Mouse (Mus musculus) lung, embryonic 15.5 days (tissue): ENCODE data around the gene Shank3. TPM values are rescaled to one million over a fixed set of nuclear protein-coding genes. Genes with fewer than 3 reads are reported as not detected.

Experiments used
- ATAC-seq: fragments of 200-750 bp; cut with Nextera tagmentation; 2 replicates; pipeline ENCODE4 v1.8.0; 2017; ENCODE audit warnings: moderate number of reproducible peaks, borderline replicate concordance; ENCODE audit not compliant: low FRiP score, low TSS enrichment; ENCODE audit errors: extremely low read depth
- H3K27ac ChIP-seq: fragments of 300-500 bp; sonication (generic); 2 replicates; pipeline ENCODE4 v1.5.1; 2015; ENCODE audit warnings: moderate library complexity, mild to moderate bottlenecking, inconsistent platforms
- H3K27me3 ChIP-seq: fragments of 300-500 bp; sonication (generic); 2 replicates; pipeline ENCODE4 v1.6.1; 2015; ENCODE audit warnings: inconsistent platforms
- H3K36me3 ChIP-seq: fragments of 300-500 bp; sonication (generic); 2 replicates; pipeline ENCODE4 v1.6.1; 2015; ENCODE audit warnings: inconsistent platforms
- H3K4me1 ChIP-seq: fragments of 300-500 bp; sonication (generic); 2 replicates; pipeline ENCODE4 v1.6.1; 2015; ENCODE audit warnings: inconsistent platforms
- H3K4me2 ChIP-seq: fragments of 300-500 bp; sonication (generic); 2 replicates; pipeline ENCODE4 v1.6.1; 2015; ENCODE audit warnings: inconsistent platforms, mild to moderate bottlenecking, moderate library complexity
- H3K4me3 ChIP-seq: fragments of 300-500 bp; sonication (generic); 2 replicates; pipeline ENCODE4 v1.5.1; 2015; ENCODE audit warnings: mild to moderate bottlenecking, inconsistent platforms
- H3K9ac ChIP-seq: fragments of 300-500 bp; sonication (generic); 2 replicates; pipeline ENCODE4 v1.6.1; 2015; ENCODE audit warnings: inconsistent platforms
- H3K9me3 ChIP-seq: fragments of 300-500 bp; sonication (generic); 2 replicates; pipeline ENCODE4 v1.6.1; 2016; ENCODE audit warnings: inconsistent platforms
- WGBS: fragments of 180-500 bp; shearing (Covaris S2); methylation state at CpG from one replicate; pipeline ENCODE4 v1.1.7; 2015; 5-methylcytosine and 5-hydroxymethylcytosine counted together
- polyA plus RNA-seq: library from polyadenylated mRNA; unstranded; fragments of >200 nt; fragmentation: Nextera tagmentation; extraction: Ambion mirVana; gene quantifications from 2 replicates; pipeline ENCODE4 v1.2.1, GENCODE M21; 2015

Gene Shank3
- polyA plus RNA-seq, 1 experiment from 2014 or later: 2.8 TPM

DNA sequence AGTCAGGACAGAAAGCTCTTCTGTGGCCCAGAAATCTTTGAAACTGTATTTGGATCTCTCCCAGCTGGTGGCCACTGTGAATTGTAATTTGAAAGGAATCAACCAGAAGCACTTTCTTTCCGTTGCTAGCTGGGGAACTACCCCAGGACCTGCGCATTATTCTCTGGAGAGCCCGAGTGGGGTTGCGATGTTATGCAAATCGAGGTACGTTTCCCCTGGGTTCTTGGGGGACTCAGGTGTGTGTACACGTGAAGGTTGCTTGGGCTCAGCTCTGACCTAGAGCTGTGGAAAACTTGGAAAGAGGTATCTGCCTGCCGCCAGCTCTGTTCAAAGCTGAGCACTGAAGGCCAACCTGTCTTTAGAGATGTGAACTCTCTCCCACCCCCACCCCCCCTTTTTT is 21.6 kb upstream of the Shank3 start:
- Histone ChIP-seq H3K9me3 (no peaks in the 10 kb centered on the region), H3K9ac (no peak overlapping the region), H3K4me2 (peak overlapping the region; percentile 79; the same call in 1 of the 2 replicates), H3K27me3 (no peaks in the 10 kb centered on the region), H3K36me3 (no peaks in the 10 kb centered on the region), H3K27ac (no peak overlapping the region), H3K4me3 (no peak overlapping the region), H3K4me1 (0 out of 2 replicates have a peak, but pooled peaks cover 4% of the 10 kb centered on the region)
- WGBS: 66% methylated on average over 8 of the region's 8 CpGs
- ATAC-seq: no peak

DNA sequence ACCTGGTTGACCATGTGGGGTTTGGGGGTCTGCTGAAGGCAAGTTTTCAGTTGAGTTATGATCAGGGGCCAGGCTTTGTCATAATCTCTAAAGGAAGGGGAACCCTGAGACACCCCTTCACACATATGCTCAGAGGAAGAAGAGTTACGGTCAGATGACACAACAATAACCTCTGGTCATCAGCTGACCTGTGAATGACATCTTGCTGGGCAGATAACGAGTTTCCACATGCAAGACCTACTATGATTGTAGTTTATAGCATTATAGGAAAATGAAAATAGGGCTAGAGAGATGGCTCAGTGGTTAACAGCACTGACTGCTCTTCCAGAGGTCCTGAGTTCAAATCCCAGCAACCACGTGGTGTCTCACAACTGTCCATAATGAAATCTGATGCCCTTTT is 20.8 kb upstream of the Shank3 start:
- H3K9ac ChIP-seq: no peak overlapping the region
- 81% methylated on average over 3 of the region's 3 CpGs for WGBS
- ATAC-seq: no peak
- H3K36me3 ChIP-seq: no peaks in the 10 kb centered on the region
- H3K27ac ChIP-seq: no peak overlapping the region
- no peak overlapping the region for H3K4me3 ChIP-seq
- no peak overlapping the region for H3K4me2 ChIP-seq
- H3K9me3 ChIP-seq: no peaks in the 10 kb centered on the region
- H3K27me3 ChIP-seq: no peaks in the 10 kb centered on the region
- H3K4me1 ChIP-seq: 0 out of 2 replicates have a peak, but pooled peaks cover 4% of the 10 kb centered on the region

- peak overlapping the region; percentile 65 for H3K27ac ChIP-seq
- H3K9me3 ChIP-seq: no peaks in the 10 kb centered on the region
Measured at GRCm38 (mm10) chr15:89480584-89480983, 18.8 kb upstream of the Shank3 start.

DNA sequence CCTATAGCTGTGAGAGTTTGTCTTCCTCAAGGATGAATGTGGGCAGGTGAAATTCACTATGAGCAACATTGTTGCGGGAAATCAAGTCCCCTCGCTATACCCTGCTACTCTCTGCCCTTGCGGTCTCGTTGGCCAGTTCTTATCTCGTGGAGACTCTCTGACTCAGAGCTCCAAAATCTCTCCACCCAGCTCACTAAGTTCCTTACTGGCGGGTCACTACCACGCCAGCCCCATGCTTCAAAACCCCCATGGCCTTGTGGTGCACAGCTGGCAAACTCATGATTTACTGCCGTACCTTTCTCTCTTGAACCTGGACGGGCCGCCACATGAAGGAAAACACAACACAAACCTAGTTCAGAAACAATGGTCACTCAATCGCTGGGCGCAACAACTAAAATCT is 11.2 kb upstream of the Shank3 start:
- no peak overlapping the region for H3K4me2 ChIP-seq
- H3K27ac ChIP-seq: no peak overlapping the region
- no peaks in the 10 kb centered on the region for H3K4me1 ChIP-seq
- H3K4me3 ChIP-seq: no peak overlapping the region
- no peaks in the 10 kb centered on the region for H3K9me3 ChIP-seq
- no peaks in the 10 kb centered on the region for H3K27me3 ChIP-seq
- WGBS: 63% methylated on average over 12 of the region's 12 CpGs
- no peak overlapping the region for H3K9ac ChIP-seq
- H3K36me3 ChIP-seq: no peaks in the 10 kb centered on the region
- no peak for ATAC-seq

More at GRCm38 (mm10) chr15:89480584-89480983, 18.8 kb upstream of the Shank3 start:
- no peaks in the 10 kb centered on the region for H3K36me3 ChIP-seq
- no peak overlapping the region for H3K4me2 ChIP-seq
- no peak for ATAC-seq
- H3K4me3 ChIP-seq: no peak overlapping the region
- no peaks in the 10 kb centered on the region for H3K27me3 ChIP-seq
- H3K4me1 ChIP-seq: 0 out of 2 replicates have a peak, but pooled peaks cover 1% of the 10 kb centered on the region
- 46% methylated on average over 8 of the region's 8 CpGs for WGBS
- no peak overlapping the region for H3K9ac ChIP-seq

DNA sequence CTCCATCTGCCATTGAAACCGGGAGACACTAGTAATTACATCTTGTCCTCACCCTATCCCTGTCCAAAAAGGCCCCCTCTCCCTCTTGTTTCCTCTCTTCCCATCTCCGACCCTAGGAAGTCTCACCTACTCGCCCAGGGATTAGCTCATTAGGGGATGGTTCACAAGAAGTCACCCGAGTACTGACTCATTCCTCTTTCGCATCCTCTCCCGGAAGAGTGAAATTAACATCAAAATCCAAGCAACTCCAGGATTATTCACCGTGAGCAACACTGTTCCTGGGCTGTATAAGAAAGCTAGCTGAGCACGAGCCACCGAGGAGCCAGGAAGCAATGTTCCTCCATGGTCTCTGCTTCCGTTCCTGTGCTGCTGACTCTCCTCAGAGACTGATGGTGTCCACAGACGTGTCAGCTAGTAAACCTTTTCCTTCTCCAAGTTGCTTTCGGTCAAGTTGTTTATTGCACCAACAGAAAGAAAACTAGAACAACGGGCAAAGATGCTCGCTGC is 10.8 kb upstream of the Shank3 start:
- Histone ChIP-seq H3K4me2 (no peak overlapping the region), H3K27me3 (no peaks in the 10 kb centered on the region), H3K9ac (no peak overlapping the region), H3K9me3 (no peaks in the 10 kb centered on the region), H3K27ac (no peak overlapping the region), H3K4me3 (no peak overlapping the region), H3K36me3 (no peaks in the 10 kb centered on the region), H3K4me1 (no peaks in the 10 kb centered on the region)
- 37% methylated on average over 14 of the region's 14 CpGs for WGBS
- no peak for ATAC-seq

- Histone ChIP-seq H3K9me3 (no peaks in the 10 kb centered on the region), H3K36me3 (no peaks in the 10 kb centered on the region), H3K9ac (no peak overlapping the region), H3K27me3 (peaks cover 22% of the 10 kb centered on the region), H3K27ac (no peak overlapping the region), H3K4me1 (peaks cover 18% of the 10 kb centered on the region), H3K4me3 (no peak overlapping the region), H3K4me2 (no peak overlapping the region)
- no peak for ATAC-seq
- WGBS: 70% methylated on average over 4 of the region's 4 CpGs
Measured at GRCm38 (mm10) chr15:89494970-89495369, 4.5 kb upstream of the Shank3 start.

DNA sequence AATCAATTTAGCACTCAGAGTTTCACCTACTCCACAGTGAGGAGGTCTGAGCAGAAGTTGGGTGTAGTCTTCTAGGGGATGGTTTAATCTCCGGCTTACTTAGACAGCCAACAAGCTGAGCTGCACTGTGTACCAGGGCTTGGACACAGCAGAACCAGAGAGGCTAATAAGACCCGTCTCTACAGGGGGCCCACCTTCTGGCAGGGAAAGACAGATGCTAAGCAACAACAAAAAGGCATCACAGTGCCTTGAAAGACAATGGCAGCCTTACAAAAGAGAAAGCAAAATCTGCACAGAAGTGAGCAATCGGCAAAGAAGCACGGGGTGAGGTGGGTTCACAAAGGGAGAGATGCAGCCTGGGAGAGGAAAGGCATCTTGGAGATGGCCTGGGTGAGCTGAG is 3.3 kb upstream of the Shank3 start:
- ATAC-seq: no peak
- no peak overlapping the region for H3K9ac ChIP-seq

DNA sequence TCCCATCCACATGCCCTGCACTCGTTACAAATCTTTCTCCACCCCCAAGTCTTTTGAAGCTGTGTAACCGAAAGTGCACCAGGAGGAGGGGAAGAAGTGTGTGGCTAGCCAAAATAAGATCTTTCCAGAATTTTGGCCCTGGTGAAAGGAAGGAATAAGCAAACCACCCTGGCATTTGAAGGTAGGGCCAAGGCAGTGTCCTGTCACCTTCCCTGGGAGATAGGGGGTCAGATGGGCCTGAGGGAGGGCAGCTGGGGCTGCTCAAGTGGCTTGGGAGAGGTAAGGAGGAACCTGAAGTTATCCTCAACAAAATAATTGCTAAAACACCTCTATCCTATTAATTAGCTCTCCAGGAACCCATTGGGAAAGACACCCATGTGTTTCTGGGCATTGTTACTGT is 2.6 kb upstream of the Shank3 start:
- 39% methylated on average over 2 of the region's 2 CpGs for WGBS
- peaks cover 32% of the 10 kb centered on the region for H3K27me3 ChIP-seq

More for the DNA sequence above, 3.3 kb upstream of the Shank3 start:
- H3K9me3 ChIP-seq: no peaks in the 10 kb centered on the region
- H3K27me3 ChIP-seq: peaks cover 28% of the 10 kb centered on the region
- WGBS: 75% methylated on average over 4 of the region's 4 CpGs
- H3K27ac ChIP-seq: peak overlapping the region; percentile 54; the same call in 1 of the 2 replicates
- no peak overlapping the region for H3K4me3 ChIP-seq
- H3K4me2 ChIP-seq: no peak overlapping the region
- H3K4me1 ChIP-seq: peaks cover 24% of the 10 kb centered on the region
- no peaks in the 10 kb centered on the region for H3K36me3 ChIP-seq

GRCm38 (mm10) chr15:89497391-89498048 is 1.9 kb upstream of the Shank3 start:
- Histone ChIP-seq H3K9me3 (no peaks in the 10 kb centered on the region), H3K4me1 (peaks cover 24% of the 10 kb centered on the region), H3K4me3 (peak overlapping the region; percentile 79), H3K36me3 (no peaks in the 10 kb centered on the region), H3K9ac (no peak overlapping the region), H3K27ac (peak overlapping the region; percentile 67), H3K4me2 (no peak overlapping the region), H3K27me3 (peaks cover 32% of the 10 kb centered on the region)
- WGBS: 28% methylated on average over 4 of the region's 4 CpGs
- peak; percentile 36 for ATAC-seq

More for the DNA sequence above, 2.6 kb upstream of the Shank3 start:
- no peak overlapping the region for H3K4me3 ChIP-seq
- no peaks in the 10 kb centered on the region for H3K9me3 ChIP-seq
- peak overlapping the region; percentile 54 for H3K27ac ChIP-seq
- no peaks in the 10 kb centered on the region for H3K36me3 ChIP-seq
- ATAC-seq: no peak
- peaks cover 24% of the 10 kb centered on the region for H3K4me1 ChIP-seq
- no peak overlapping the region for H3K4me2 ChIP-seq
- H3K9ac ChIP-seq: no peak overlapping the region

GRCm38 (mm10) chr15:89498049-89498960 is 1.1 kb upstream of the Shank3 start:
- peak; percentile 8; the same call in 1 of the 2 replicates for ATAC-seq
- peaks cover 32% of the 10 kb centered on the region for H3K27me3 ChIP-seq
- H3K4me1 ChIP-seq: peaks cover 24% of the 10 kb centered on the region
- 3% methylated on average over 41 of the region's 41 CpGs for WGBS
- peak overlapping the region; percentile 92 for H3K4me2 ChIP-seq
- peak overlapping the region; percentile 79 for H3K4me3 ChIP-seq
- H3K9ac ChIP-seq: peak overlapping the region; percentile 60
- H3K36me3 ChIP-seq: peaks cover 2% of the 10 kb centered on the region; the same call in 1 of the 2 replicates
- H3K9me3 ChIP-seq: no peaks in the 10 kb centered on the region
- H3K27ac ChIP-seq: peak overlapping the region; percentile 67

- peak overlapping the region; percentile 60 for H3K9ac ChIP-seq
- no peaks in the 10 kb centered on the region for H3K9me3 ChIP-seq
- peak; percentile 75 for ATAC-seq
- WGBS: 0% methylated on average over 15 of the region's 60 CpGs
- H3K4me2 ChIP-seq: peak overlapping the region; percentile 92
- peaks cover 5% of the 10 kb centered on the region; the same call in 1 of the 2 replicates for H3K36me3 ChIP-seq
- H3K27ac ChIP-seq: peak overlapping the region; percentile 36; the same call in 1 of the 2 replicates
- peak overlapping the region; percentile 79 for H3K4me3 ChIP-seq
- H3K27me3 ChIP-seq: peaks cover 32% of the 10 kb centered on the region
- peaks cover 24% of the 10 kb centered on the region for H3K4me1 ChIP-seq
Measured at GRCm38 (mm10) chr15:89499784-89500220, 379 bp downstream of the Shank3 start.
